Mouse (Mus musculus) heart, embryonic 10.5 days (tissue): ENCODE measurements at regions not wholly inside any gene's neighbourhood (a gene's known extent, or its start where the extent isn't known, plus 50 kb on each side); places are given as distances from the start of the nearest gene placed in this dataset.

Experiments
- DNase-seq: peaks from one replicate; pipeline ENCODE4 v3.0.0-alpha.2; 2017; ENCODE audit warnings: low spot score
- H3K27ac ChIP-seq: fragments of 300-500 bp; sonication (generic); 2 replicates; pipeline ENCODE4 v1.5.1; 2016; ENCODE audit warnings: mild to moderate bottlenecking
- H3K27me3 ChIP-seq: fragments of 300-500 bp; sonication (generic); 2 replicates; pipeline ENCODE4 v1.6.1; 2016; ENCODE audit warnings: mild to moderate bottlenecking; ENCODE audit not compliant: poor library complexity, insufficient read depth, severe bottlenecking
- H3K36me3 ChIP-seq: fragments of 300-500 bp; sonication (generic); 2 replicates; pipeline ENCODE4 v1.6.1; 2016; ENCODE audit warnings: mild to moderate bottlenecking, moderate library complexity
- H3K4me1 ChIP-seq: fragments of 300-500 bp; sonication (generic); 2 replicates; pipeline ENCODE4 v1.6.1; 2016; ENCODE audit warnings: mild to moderate bottlenecking
- H3K4me3 ChIP-seq: fragments of 300-500 bp; sonication (generic); 2 replicates; pipeline ENCODE4 v1.5.1; 2016; ENCODE audit warnings: mild to moderate bottlenecking, moderate library complexity
- H3K9me3 ChIP-seq: fragments of 300-500 bp; sonication (generic); 2 replicates; pipeline ENCODE4 v1.6.1; 2016; ENCODE audit warnings: mild to moderate bottlenecking, moderate library complexity
- WGBS: fragments of 180-500 bp; shearing (Covaris S2); methylation state at CpG from one replicate; pipeline ENCODE4 v1.1.7; 2016; 5-methylcytosine and 5-hydroxymethylcytosine counted together

DNA sequence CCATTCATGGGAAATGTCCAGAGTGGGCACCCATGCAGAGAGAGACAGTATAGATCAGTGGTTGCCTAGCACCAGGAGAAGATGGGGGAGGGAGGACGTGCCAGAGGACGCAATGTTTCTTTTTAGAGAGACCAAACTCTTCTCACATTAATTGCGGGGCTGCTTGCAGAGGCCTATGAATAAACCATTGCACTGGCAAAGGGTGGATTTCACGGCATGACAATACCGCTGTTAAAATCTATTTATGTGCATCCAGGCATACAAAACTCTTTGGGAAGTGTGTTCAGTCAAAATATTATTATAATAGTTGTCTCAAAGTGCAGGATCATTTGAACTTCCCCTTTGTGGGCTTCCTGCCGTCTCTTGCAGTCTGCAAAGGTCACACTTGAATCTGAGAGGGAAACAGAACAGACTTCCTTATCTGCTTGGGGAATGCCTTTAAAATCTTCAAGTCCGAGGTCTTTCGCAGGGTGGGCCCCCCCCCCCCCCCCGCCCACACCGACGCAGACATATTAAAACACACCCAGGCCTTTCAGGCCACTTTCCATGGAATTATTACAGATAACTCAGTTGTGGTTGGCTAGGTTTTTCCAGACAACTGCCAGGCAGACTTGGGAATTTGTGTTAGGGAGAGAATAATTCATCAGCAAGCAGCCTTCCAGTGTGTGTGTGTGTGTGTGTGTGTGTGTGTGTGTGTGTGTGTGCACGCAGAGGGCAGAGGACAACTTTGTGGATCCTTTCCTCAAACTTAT, 78.3 kb upstream of the Slc45a1 start:
- Histone ChIP-seq H3K27ac (peak overlapping the region; percentile 72), H3K27me3 (no peaks in the 10 kb centered on the region), H3K36me3 (no peaks in the 10 kb centered on the region), H3K9me3 (no peaks in the 10 kb centered on the region), H3K4me3 (0 out of 2 replicates have a peak overlapping the region, but pooled peaks have one; percentile 6), H3K4me1 (peaks cover 25% of the 10 kb centered on the region)
- DNase-seq, result no peak
- whole genome bisulfite sequencing, result 20% methylated on average over 12 of the region's 12 CpGs

DNA sequence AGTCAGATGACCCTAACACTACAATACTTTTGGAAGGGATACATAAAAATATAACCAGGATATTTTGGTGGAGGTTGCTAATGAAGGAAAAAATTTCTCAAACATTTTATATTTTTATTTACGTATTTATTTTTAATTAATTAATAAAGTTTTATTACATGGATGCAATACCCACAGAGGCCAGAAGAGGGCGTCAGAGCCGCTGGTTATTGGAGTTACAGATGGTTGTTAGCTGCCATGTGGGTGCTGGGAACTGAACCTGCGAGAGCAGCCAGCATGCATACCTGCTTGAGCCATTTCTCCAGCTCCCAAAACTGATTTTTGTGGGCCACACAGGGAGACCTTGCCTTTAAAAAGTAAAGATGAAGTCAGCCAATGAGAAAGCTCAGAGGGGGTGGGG, 74.6 kb upstream of the Slc45a1 start:
- H3K4me1 ChIP-seq, result peaks cover 32% of the 10 kb centered on the region
- DNase-seq, result no peak
- WGBS, result 52% methylated on average over 4 of the region's 4 CpGs
- no peak overlapping the region for H3K27ac ChIP-seq
- H3K9me3 ChIP-seq, result no peaks in the 10 kb centered on the region
- no peaks in the 10 kb centered on the region for H3K36me3 ChIP-seq
- H3K27me3 ChIP-seq, result no peaks in the 10 kb centered on the region
- H3K4me3 ChIP-seq, result no peak overlapping the region

DNA sequence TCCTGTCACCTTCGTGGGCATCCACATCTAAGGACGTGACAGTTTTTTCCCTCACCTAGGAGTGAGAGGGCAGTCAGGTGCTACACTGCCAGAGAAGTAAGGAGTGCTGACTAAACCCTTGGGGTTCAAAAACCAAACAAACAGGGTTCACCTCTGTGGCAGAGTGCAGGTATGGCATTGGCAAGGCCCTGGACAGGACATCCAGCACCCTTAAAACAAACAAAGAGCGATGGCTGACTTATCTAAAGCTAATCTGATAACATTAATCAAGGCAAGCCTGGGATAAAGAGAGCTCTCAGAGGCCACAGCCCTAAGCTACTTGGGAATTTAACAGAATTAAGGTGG, 74.1 kb upstream of the Slc45a1 start:
- DNase-seq, result no peak

DNA sequence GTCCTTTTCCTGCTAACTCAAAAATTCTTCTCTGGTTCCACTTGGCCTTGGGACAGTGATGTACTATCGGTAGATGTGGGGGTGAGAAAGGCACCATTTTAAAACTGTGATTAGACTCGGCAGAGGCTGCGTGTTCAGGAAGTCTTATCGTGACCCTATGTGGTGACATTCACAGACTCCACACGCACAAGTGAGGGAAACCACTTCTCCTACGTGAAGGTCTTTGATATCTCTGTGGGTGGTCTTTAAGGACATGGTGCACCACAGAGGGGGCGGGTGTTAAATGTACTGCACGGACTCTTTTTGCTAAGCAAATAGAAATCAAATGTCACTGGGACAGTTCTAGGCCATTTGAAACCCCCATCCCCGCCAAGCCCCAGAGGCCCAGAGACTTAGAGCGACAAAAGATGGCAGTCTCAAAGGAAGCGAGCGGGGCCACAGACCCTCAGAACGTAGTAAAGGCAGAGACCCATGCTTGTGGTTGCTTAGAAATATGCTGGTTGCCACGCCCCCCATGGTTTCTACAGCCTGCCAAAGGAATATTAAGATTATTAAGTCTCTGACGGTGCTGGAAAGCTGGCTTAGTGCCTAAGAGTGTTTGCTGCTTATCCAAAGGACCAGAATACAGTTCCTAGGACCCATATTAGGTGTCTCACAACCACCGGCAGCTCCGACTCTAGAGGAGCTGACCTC, 73.6 kb upstream of the Slc45a1 start:
- Histone ChIP-seq H3K36me3 (no peaks in the 10 kb centered on the region), H3K4me3 (no peak overlapping the region), H3K27me3 (no peaks in the 10 kb centered on the region), H3K27ac (peak overlapping the region; percentile 52), H3K9me3 (no peaks in the 10 kb centered on the region), H3K4me1 (peaks cover 28% of the 10 kb centered on the region)
- DNase-seq, result no peak
- 69% methylated on average over 17 of the region's 17 CpGs for WGBS

More for the DNA sequence above, 74.1 kb upstream of the Slc45a1 start:
- Histone ChIP-seq H3K4me1 (peaks cover 29% of the 10 kb centered on the region), H3K36me3 (no peaks in the 10 kb centered on the region), H3K9me3 (no peaks in the 10 kb centered on the region), H3K27me3 (no peaks in the 10 kb centered on the region), H3K4me3 (no peak overlapping the region), H3K27ac (peak overlapping the region; percentile 52)
- WGBS, result 71% methylated on average over 3 of the region's 3 CpGs

DNA sequence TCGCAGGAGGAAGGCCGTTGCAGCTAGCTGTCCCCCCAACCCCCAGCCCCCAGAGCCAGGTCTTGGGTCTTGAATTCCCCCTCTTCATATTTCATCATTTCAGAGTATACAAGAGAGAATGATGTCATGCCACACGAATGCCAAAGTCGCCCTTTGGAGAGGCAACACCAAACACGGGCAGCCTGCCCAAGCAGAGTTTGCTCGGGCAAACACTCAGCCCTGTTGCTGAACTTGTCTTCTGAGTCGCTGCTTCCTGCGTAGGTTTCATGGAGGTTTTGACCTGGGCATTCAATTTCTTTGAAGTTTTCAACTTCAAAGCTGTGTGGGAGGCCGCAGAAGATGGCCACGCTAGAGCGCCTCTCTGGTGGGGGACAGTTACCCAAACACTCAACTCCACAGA, 72.8 kb upstream of the Slc45a1 start:
- Histone ChIP-seq H3K27me3 (no peaks in the 10 kb centered on the region), H3K36me3 (no peaks in the 10 kb centered on the region), H3K4me1 (peaks cover 25% of the 10 kb centered on the region), H3K4me3 (no peak overlapping the region), H3K27ac (no peak overlapping the region), H3K9me3 (no peaks in the 10 kb centered on the region)
- no peak for DNase-seq
- 84% methylated on average over 11 of the region's 11 CpGs for WGBS

DNA sequence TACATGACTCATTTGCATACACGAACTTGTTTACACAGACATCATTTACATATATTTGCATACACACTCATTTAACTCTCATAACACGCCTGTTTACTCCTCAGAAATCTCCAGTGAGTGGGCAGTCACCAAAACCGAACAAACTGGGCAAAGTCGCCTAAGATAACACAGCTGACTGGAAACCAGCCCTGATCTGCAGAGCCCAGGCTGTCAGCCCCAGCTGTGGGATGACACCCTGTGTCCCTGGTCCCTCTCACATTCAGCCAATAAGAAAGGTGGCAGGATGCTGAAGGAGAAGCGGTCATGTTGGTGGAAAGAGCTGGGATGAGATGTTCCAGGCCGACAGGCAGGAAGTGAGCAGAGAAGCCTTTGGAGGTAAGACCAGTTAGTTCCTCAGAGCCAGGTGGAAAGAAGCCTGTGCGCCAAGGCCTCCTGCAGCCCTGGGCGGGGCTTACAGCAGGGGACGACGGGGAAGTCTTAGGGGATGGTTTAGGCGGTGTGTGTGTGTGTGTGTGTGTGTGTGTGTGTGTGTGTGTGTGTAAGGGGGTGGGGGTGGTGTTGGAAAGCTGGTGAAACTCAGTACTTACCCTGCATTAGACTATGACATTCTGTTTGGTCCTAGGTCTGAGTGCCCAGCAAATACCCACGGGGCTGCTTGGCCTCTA, 69.8 kb upstream of the Slc45a1 start:
- H3K27me3 ChIP-seq, result no peaks in the 10 kb centered on the region
- no peak for DNase-seq
- WGBS, result 45% methylated on average over 12 of the region's 12 CpGs
- no peaks in the 10 kb centered on the region for H3K9me3 ChIP-seq
- peaks cover 38% of the 10 kb centered on the region for H3K4me1 ChIP-seq
- no peak overlapping the region for H3K4me3 ChIP-seq
- H3K36me3 ChIP-seq, result no peaks in the 10 kb centered on the region
- H3K27ac ChIP-seq, result no peak overlapping the region

DNA sequence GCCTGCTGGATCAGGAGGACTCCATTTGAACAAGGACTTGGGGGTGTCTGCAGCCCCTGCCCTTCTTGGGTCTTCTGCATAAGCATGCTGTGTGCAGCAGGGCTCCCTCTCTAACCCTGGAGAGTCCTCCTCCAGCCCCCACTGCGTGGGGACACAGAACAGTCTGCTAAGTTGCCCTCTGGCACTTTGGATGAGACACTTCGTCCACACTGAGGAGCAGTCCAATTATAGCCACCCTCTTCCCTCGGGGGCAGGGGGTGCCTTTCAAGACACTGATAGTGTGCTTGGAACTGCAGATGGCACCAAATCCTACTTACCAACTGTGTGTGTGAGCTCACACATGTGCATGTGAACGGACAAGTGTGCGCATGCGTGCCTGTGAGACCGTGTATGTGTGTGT, 65.9 kb upstream of the Slc45a1 start:
- H3K27ac ChIP-seq, result peak overlapping the region; percentile 67; the same call in 1 of the 2 replicates

DNA sequence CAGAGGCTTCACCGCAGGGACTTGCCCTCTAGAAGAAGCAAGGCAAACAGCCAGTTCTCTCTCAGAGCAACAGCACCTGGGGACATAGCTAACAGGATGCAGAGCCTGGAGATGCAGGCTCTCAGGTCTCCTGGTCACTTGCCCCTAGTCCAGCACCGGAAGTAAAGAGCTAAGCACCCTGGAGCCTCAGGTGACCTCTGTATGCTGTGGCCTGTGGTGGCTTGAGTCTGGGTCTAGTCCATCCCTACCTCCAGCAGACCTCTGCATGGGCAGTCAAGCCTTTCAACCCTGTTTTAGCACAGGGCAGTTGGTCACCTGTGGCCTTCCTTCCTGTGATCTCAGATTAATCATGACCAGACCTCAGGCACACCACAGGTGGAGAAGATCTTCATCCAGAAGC, 63.1 kb upstream of the Slc45a1 start:
- H3K4me3 ChIP-seq, result no peak overlapping the region
- H3K9me3 ChIP-seq, result no peaks in the 10 kb centered on the region
- no peaks in the 10 kb centered on the region for H3K27me3 ChIP-seq
- H3K27ac ChIP-seq, result no peak overlapping the region
- 80% methylated on average over 2 of the region's 2 CpGs for WGBS
- H3K4me1 ChIP-seq, result peaks cover 23% of the 10 kb centered on the region
- DNase-seq, result no peak
- H3K36me3 ChIP-seq, result no peaks in the 10 kb centered on the region

More for the DNA sequence above, 65.9 kb upstream of the Slc45a1 start:
- no peak overlapping the region for H3K4me3 ChIP-seq
- no peaks in the 10 kb centered on the region for H3K27me3 ChIP-seq
- WGBS, result 66% methylated on average over 7 of the region's 7 CpGs
- H3K9me3 ChIP-seq, result no peaks in the 10 kb centered on the region
- DNase-seq, result no peak
- H3K4me1 ChIP-seq, result peaks cover 30% of the 10 kb centered on the region
- H3K36me3 ChIP-seq, result no peaks in the 10 kb centered on the region

DNA sequence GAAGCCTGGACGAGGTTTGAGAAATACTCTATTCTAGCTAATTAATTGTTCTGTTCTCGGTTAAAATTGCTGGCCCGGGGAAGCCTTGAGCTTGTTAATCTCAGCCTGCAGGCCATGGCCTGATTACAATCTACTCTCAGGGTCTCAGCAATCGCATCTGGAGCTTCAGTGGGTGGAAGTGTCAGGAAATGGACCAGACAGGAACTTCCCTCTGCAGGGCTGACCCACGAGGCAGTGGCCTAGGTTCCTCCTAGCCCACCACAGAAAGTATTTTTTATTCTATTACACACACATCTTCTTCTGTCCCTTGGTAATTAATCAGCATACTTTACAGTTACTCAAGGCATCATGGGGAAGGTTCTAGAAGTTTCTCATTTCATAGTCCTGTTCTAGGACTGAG, 61.3 kb upstream of the Slc45a1 start:
- Histone ChIP-seq H3K27ac (no peak overlapping the region), H3K36me3 (no peaks in the 10 kb centered on the region), H3K9me3 (no peaks in the 10 kb centered on the region), H3K4me1 (peaks cover 30% of the 10 kb centered on the region), H3K4me3 (no peak overlapping the region), H3K27me3 (no peaks in the 10 kb centered on the region)
- no peak for DNase-seq
- 41% methylated on average over 5 of the region's 5 CpGs for WGBS

DNA sequence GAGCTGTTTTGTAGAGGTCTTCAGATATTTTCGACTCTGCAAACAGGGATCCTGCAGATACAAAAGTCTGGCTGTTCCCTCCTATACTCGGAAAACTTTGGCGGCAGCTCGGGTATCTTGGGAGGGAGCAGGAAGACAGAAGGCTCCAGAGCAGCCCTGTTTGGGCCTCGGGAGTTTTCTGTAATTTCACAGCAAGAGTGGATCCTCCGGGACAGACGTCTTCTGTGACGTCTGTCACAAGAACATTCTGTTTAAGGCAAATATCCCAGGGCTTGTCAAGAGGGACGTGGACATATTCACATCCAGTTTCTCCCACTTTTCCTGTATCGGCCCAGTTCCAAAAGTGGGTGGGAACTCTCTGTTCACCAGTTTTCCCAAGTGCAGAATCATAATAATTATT, 60.9 kb upstream of the Slc45a1 start:
- DNase-seq, result no peak
- Histone ChIP-seq H3K4me3 (no peak overlapping the region), H3K9me3 (no peaks in the 10 kb centered on the region), H3K36me3 (no peaks in the 10 kb centered on the region), H3K27ac (no peak overlapping the region), H3K4me1 (peaks cover 28% of the 10 kb centered on the region), H3K27me3 (no peaks in the 10 kb centered on the region)
- 59% methylated on average over 10 of the region's 10 CpGs for WGBS

DNA sequence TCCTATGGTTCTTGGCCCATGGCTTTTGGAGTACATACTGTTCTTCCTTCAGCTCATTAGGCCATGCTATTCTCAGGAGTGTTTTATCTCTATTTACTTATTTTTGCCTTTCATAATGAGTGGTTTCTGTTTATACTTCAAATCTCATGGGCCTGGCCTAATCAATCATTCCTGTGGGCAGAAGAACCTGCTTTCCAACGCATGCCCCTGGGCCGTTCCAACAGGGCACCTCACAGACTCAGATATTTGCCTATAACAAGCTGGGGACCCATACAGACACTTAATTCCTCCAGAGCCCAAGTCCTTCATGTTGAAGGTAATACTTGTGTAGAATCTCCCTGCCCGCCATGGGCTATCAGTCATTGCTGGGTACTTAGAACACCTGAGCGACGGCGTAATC, 59.7 kb upstream of the Slc45a1 start:
- Histone ChIP-seq H3K4me3 (no peak overlapping the region), H3K27me3 (no peaks in the 10 kb centered on the region), H3K36me3 (no peaks in the 10 kb centered on the region), H3K27ac (no peak overlapping the region), H3K4me1 (peaks cover 33% of the 10 kb centered on the region), H3K9me3 (no peaks in the 10 kb centered on the region)
- DNase-seq, result no peak
- WGBS, result 94% methylated on average over 6 of the region's 6 CpGs

DNA sequence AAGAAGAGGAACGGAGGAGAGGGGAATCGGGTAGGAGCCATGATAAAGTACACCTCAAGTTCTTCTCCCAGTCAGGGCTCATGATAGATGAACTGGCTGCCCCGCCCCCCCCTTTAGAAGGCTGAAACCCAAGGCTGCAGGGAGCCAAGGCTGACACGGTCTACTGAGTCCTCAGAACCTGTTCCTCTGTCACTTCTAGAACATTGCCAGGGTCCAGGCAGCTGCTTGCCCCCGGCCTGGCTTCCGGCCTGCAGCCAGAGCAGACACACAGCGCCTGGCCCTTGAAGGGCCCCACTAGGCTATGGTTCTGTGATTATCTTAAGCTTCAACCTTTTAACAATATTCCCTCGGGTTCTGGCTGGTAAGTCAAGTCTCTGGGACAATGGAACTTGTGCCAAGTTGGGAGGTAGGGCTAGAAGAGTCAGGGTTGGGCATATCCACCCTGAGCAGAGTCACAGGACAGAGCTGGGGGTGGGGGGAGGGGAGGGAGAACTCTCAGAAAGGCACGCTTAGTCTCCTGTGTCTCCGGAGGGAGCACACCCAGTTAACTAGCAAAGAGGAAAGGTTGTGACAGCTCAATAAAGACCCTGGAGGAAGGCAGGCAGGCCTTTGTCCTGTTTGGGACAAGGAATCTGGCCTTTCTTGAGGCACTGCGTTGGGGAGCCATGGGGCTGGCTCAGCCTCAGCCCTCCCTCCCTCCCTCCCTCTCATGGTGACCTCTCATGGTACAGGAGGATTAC, 57.6 kb upstream of the Slc45a1 start:
- Histone ChIP-seq H3K27ac (peak overlapping the region; percentile 69), H3K27me3 (no peaks in the 10 kb centered on the region)
- 46% methylated on average over 11 of the region's 11 CpGs for WGBS

DNA sequence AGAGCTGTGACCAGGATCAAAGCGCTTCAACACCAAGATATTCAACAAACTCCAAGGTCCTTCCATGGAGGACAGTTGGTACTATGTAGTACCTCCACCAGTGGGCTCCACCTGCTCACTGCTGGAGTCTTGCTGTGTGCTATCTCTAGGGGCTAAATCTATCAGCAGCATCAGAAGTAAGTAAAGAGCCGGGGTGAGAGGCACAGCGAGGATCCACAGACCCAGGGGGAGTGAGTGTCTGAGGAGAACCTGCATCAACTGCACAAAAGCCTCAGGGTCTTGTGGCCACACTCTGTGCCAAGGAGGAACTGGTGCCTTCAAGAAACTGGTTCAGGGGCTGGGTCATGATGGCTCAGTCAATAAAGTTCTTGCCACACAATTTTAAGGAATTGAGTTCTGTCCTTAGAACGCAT, 56.6 kb upstream of the Slc45a1 start:
- no peak for DNase-seq
- no peak overlapping the region for H3K4me3 ChIP-seq
- 63% methylated on average over 4 of the region's 4 CpGs for WGBS
- H3K9me3 ChIP-seq, result no peaks in the 10 kb centered on the region
- peak overlapping the region; percentile 37; the same call in 1 of the 2 replicates for H3K27ac ChIP-seq
- peaks cover 41% of the 10 kb centered on the region for H3K4me1 ChIP-seq
- no peaks in the 10 kb centered on the region for H3K27me3 ChIP-seq
- H3K36me3 ChIP-seq, result no peaks in the 10 kb centered on the region

More for the DNA sequence above, 57.6 kb upstream of the Slc45a1 start:
- no peaks in the 10 kb centered on the region for H3K9me3 ChIP-seq
- no peak overlapping the region for H3K4me3 ChIP-seq
- DNase-seq, result no peak
- no peaks in the 10 kb centered on the region for H3K36me3 ChIP-seq
- H3K4me1 ChIP-seq, result peaks cover 41% of the 10 kb centered on the region
